Mouse (Mus musculus) stomach, embryonic 16.5 days (tissue): ENCODE measurements around the gene Piezo1. TPM values are rescaled to one million over a fixed set of nuclear protein-coding genes. Genes with fewer than 3 reads are reported as not detected.

Experiments
- ATAC-seq: fragments of 200-750 bp; cut with Nextera tagmentation; 2 replicates; pipeline ENCODE4 v1.8.0; 2017; ENCODE audit warnings: moderate number of reproducible peaks, moderate TSS enrichment; ENCODE audit not compliant: insufficient read depth, low FRiP score
- H3K27ac ChIP-seq: fragments of 300-500 bp; sonication (generic); 2 replicates; pipeline ENCODE4 v1.5.1; 2014; ENCODE audit warnings: low read length
- H3K27me3 ChIP-seq: fragments of 300-500 bp; sonication (generic); 2 replicates; pipeline ENCODE4 v1.6.1; 2014; ENCODE audit warnings: low read length, control low read depth, mixed read lengths; ENCODE audit not compliant: control insufficient read depth, insufficient read depth
- H3K36me3 ChIP-seq: fragments of 300-500 bp; sonication (generic); 2 replicates; pipeline ENCODE4 v1.6.1; 2014; ENCODE audit warnings: low read length; ENCODE audit not compliant: control insufficient read depth, insufficient read depth
- H3K4me1 ChIP-seq: fragments of 300-500 bp; sonication (generic); 2 replicates; pipeline ENCODE4 v1.6.1; 2014; ENCODE audit warnings: low read length, control low read depth, mixed read lengths; ENCODE audit not compliant: control insufficient read depth, insufficient read depth
- H3K4me2 ChIP-seq: fragments of 300-500 bp; sonication (generic); 2 replicates; pipeline ENCODE4 v1.6.1; 2014; ENCODE audit warnings: low read depth, low read length, mixed read lengths
- H3K4me3 ChIP-seq: fragments of 300-500 bp; sonication (generic); replicated peaks from 2 replicates; pipeline ENCODE4 v1.5.1; 2014; ENCODE audit warnings: mild to moderate bottlenecking, low read length
- H3K9ac ChIP-seq: fragments of 300-500 bp; sonication (generic); 2 replicates; pipeline ENCODE4 v1.6.1; 2014; ENCODE audit warnings: low read length
- H3K9me3 ChIP-seq: fragments of 300-500 bp; sonication (generic); replicated peaks from 2 replicates; pipeline ENCODE4 v1.6.1; 2016; ENCODE audit warnings: low read length, control low read depth; ENCODE audit not compliant: control insufficient read depth
- WGBS: fragments of 180-500 bp; shearing (Covaris S2); extraction: QIAGEN DNeasy Blood & Tissue Kit; methylation state at CpG from one replicate; pipeline ENCODE4 v1.1.7; 2014; 5-methylcytosine and 5-hydroxymethylcytosine counted together
- polyA plus RNA-seq: library from polyadenylated mRNA; unstranded; fragments of >200 nt; fragmentation: Nextera tagmentation; extraction: Ambion mirVana; gene quantifications from 2 replicates; pipeline ENCODE4 v1.2.1, GENCODE M21; 2015

Piezo1 gene
- polyA plus RNA-seq, 1 experiment from 2014 or later: 13.5 TPM

- ATAC-seq: peak; percentile 89
- Histone ChIP-seq H3K27me3 (peaks cover 19% of the 10 kb centered on the region), H3K9me3 (no peaks in the 10 kb centered on the region), H3K36me3 (no peaks in the 10 kb centered on the region), H3K4me2 (peak within 1 kb of the TSS; percentile 68), H3K4me3 (peak within 1 kb of the TSS; percentile 39), H3K4me1 (0 out of 2 replicates have a peak, but pooled peaks cover 6% of the 10 kb centered on the region), H3K27ac (no peak within 1 kb of the TSS), H3K9ac (peak within 1 kb of the TSS; percentile 62)
- 2% methylated on average over 56 of the region's 56 CpGs for WGBS
Measured at GRCm38 (mm10) chr8:122460524-122461472, 90.3 kb downstream of the Piezo1 start, which contains the start of gene Snai3. Gene Snai3 (minus strand): TSS chr8:122460733.

GRCm38 (mm10) chr8:122459990-122460389, 91.1 kb downstream of the Piezo1 start:
- Histone ChIP-seq H3K4me2 (peak overlapping the region; percentile 68), H3K27ac (no peak overlapping the region), H3K36me3 (no peaks in the 10 kb centered on the region), H3K9me3 (no peaks in the 10 kb centered on the region), H3K9ac (peak overlapping the region; percentile 62), H3K27me3 (peaks cover 19% of the 10 kb centered on the region), H3K4me3 (peak overlapping the region; percentile 39), H3K4me1 (0 out of 2 replicates have a peak, but pooled peaks cover 6% of the 10 kb centered on the region)
- no peak for ATAC-seq
- WGBS: 23% methylated on average over 7 of the region's 7 CpGs

GRCm38 (mm10) chr8:122459218-122459900, 91.8 kb downstream of the Piezo1 start:
- Histone ChIP-seq H3K4me1 (0 out of 2 replicates have a peak, but pooled peaks cover 6% of the 10 kb centered on the region), H3K27ac (no peak overlapping the region), H3K9ac (no peak overlapping the region), H3K9me3 (no peaks in the 10 kb centered on the region), H3K27me3 (peaks cover 19% of the 10 kb centered on the region), H3K4me2 (no peak overlapping the region), H3K4me3 (no peak overlapping the region), H3K36me3 (no peaks in the 10 kb centered on the region)
- 59% methylated on average over 6 of the region's 6 CpGs for WGBS
- no peak for ATAC-seq

GRCm38 (mm10) chr8:122457171-122457570, 94.0 kb downstream of the Piezo1 start:
- Histone ChIP-seq H3K36me3 (no peaks in the 10 kb centered on the region), H3K9ac (no peak overlapping the region), H3K4me3 (no peak overlapping the region), H3K4me2 (no peak overlapping the region), H3K27ac (no peak overlapping the region), H3K27me3 (peaks cover 19% of the 10 kb centered on the region), H3K9me3 (no peaks in the 10 kb centered on the region), H3K4me1 (0 out of 2 replicates have a peak, but pooled peaks cover 6% of the 10 kb centered on the region)
- ATAC-seq: no peak
- WGBS: 67% methylated on average over 11 of the region's 11 CpGs

GRCm38 (mm10) chr8:122454409-122454808, 96.7 kb downstream of the Piezo1 start:
- Histone ChIP-seq H3K4me3 (no peak overlapping the region), H3K9me3 (no peaks in the 10 kb centered on the region), H3K36me3 (no peaks in the 10 kb centered on the region), H3K27me3 (peaks cover 6% of the 10 kb centered on the region), H3K27ac (no peak overlapping the region), H3K4me2 (no peak overlapping the region), H3K4me1 (no peaks in the 10 kb centered on the region), H3K9ac (no peak overlapping the region)
- WGBS: 83% methylated on average over 6 of the region's 6 CpGs
- no peak for ATAC-seq

- Histone ChIP-seq H3K36me3 (no peaks in the 10 kb centered on the region), H3K27me3 (no peaks in the 10 kb centered on the region), H3K4me3 (no peak overlapping the region), H3K4me1 (no peaks in the 10 kb centered on the region), H3K27ac (no peak overlapping the region), H3K9ac (no peak overlapping the region), H3K4me2 (no peak overlapping the region), H3K9me3 (no peaks in the 10 kb centered on the region)
- WGBS: 88% methylated on average over 10 of the region's 10 CpGs
- ATAC-seq: no peak
Measured at GRCm38 (mm10) chr8:122452154-122452553, 99.0 kb downstream of the Piezo1 start.

- no peak overlapping the region for H3K4me2 ChIP-seq
- H3K27ac ChIP-seq: no peak overlapping the region
- H3K27me3 ChIP-seq: no peaks in the 10 kb centered on the region
- no peak for ATAC-seq
- WGBS: 55% methylated on average over 7 of the region's 7 CpGs
- no peaks in the 10 kb centered on the region for H3K9me3 ChIP-seq
- no peak overlapping the region for H3K4me3 ChIP-seq
- H3K9ac ChIP-seq: no peak overlapping the region
- no peaks in the 10 kb centered on the region for H3K36me3 ChIP-seq
- H3K4me1 ChIP-seq: no peaks in the 10 kb centered on the region; the same call in 1 of the 2 replicates
Measured at GRCm38 (mm10) chr8:122451161-122451703, 99.9 kb downstream of the Piezo1 start.

- no peak overlapping the region for H3K27ac ChIP-seq
- H3K27me3 ChIP-seq: no peaks in the 10 kb centered on the region
- H3K4me1 ChIP-seq: peaks cover 21% of the 10 kb centered on the region
- ATAC-seq: no peak
- H3K9me3 ChIP-seq: no peaks in the 10 kb centered on the region
- H3K4me3 ChIP-seq: no peak overlapping the region
- H3K9ac ChIP-seq: no peak overlapping the region
- no peaks in the 10 kb centered on the region for H3K36me3 ChIP-seq
- 53% methylated on average over 3 of the region's 3 CpGs for WGBS
- H3K4me2 ChIP-seq: peak overlapping the region; percentile 83; the same call in 1 of the 2 replicates
Measured at GRCm38 (mm10) chr8:122445203-122445602, 105.9 kb downstream of the Piezo1 start.
